Mouse (Mus musculus) myocyte (in vitro differentiated cells): Measurements from ENCODE around the gene D630045J12Rik.

Experiments used
- CEBPB ChIP-seq: IDR thresholded peaks from 2 replicates; pipeline ENCODE4 v1.6.1; 2011; ENCODE audit warnings: mild to moderate bottlenecking, moderate library complexity; ENCODE audit not compliant: poor library complexity, insufficient read depth, severe bottlenecking
- E2F4 ChIP-seq: IDR thresholded peaks from one replicate; pipeline ENCODE4 v1.6.1; 2011; ENCODE audit warnings: mild to moderate bottlenecking, control low read depth, moderate library complexity; ENCODE audit not compliant: insufficient read depth
- MAX ChIP-seq: IDR thresholded peaks from one replicate; pipeline ENCODE4 v1.6.1; 2011; ENCODE audit warnings: low read depth, mild to moderate bottlenecking, control low read depth
- MYOD1 ChIP-seq, 3 experiments: IDR thresholded peaks; one replicate each; pipeline ENCODE4 v1.6.1; 2011; ENCODE audit warnings: control low read depth in 2 of 3, low read depth in 2 of 3, mild to moderate bottlenecking in 2 of 3, moderate library complexity in 1 of 3; ENCODE audit not compliant: insufficient read length in 2 of 3, control insufficient read depth in 1 of 3
- MYOG ChIP-seq, 3 experiments: IDR thresholded peaks; one replicate each; pipeline ENCODE4 v1.6.1; 2011; ENCODE audit warnings: control low read depth in 2 of 3, low read depth in 2 of 3, mild to moderate bottlenecking in 2 of 3; ENCODE audit not compliant: insufficient read length in 2 of 3, control insufficient read depth in 1 of 3, insufficient read depth in 1 of 3
- POLR2A ChIP-seq: IDR thresholded peaks from one replicate; pipeline ENCODE4 v1.6.1; 2011; ENCODE audit warnings: low read depth, mild to moderate bottlenecking, control low read depth, moderate library complexity; ENCODE audit not compliant: insufficient read length
- POLR2AphosphoS2 ChIP-seq: IDR thresholded peaks from one replicate; pipeline ENCODE4 v1.6.1; 2011; ENCODE audit warnings: low read depth, control low read depth; ENCODE audit not compliant: insufficient read length
- REST ChIP-seq: IDR thresholded peaks from one replicate; pipeline ENCODE4 v1.6.1; 2011; ENCODE audit warnings: mild to moderate bottlenecking, control low read depth, moderate library complexity; ENCODE audit not compliant: insufficient read depth, insufficient read length
- SRF ChIP-seq: IDR thresholded peaks from one replicate; pipeline ENCODE4 v1.6.1; 2011; ENCODE audit warnings: low read depth; ENCODE audit not compliant: control insufficient read depth, insufficient read length
- TCF12 ChIP-seq: IDR thresholded peaks from one replicate; pipeline ENCODE4 v1.6.1; 2011; ENCODE audit warnings: mild to moderate bottlenecking, control low read depth; ENCODE audit not compliant: poor library complexity, insufficient read depth, severe bottlenecking
- TCF3 ChIP-seq: IDR thresholded peaks from one replicate; pipeline ENCODE4 v1.6.1; 2011; ENCODE audit warnings: low read depth, control low read depth; ENCODE audit not compliant: insufficient read length
- USF1 ChIP-seq: IDR thresholded peaks from one replicate; pipeline ENCODE4 v1.6.1; 2011; ENCODE audit warnings: low read depth, mild to moderate bottlenecking, control low read depth, moderate library complexity

DNA sequence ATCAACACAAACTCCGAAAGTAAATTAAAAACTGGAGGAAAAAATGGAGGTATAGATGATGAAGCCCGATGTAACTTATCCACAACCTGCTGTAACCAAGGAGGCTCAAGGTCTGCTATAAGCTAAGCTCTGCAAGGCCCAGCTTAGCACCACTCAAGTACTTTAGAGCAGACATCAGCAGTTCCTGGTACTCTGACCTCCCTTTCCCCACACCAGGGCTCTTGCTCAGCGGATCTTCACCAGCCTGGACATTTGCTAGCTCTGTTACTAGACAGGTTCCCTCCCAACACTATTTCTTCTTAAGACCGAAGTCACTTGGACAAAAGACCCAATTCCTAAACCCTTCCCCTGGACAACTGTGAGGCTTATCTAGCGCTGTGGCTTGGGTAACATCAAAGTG lies 128.9 kb downstream of the D630045J12Rik start:
- TF ChIP-seq SRF (no peak), POLR2A (no peak), CEBPB (no peak), REST (no peak), USF1 (no peak), TCF12 (no peak), MAX (no peak), E2F4 (no peak), POLR2AphosphoS2 (no peak), MYOG (IDR thresholded peaks at IDR 0.05; ENCODE audit: control insufficient read depth in 1 of 3, insufficient read depth in 1 of 3, insufficient read length in 2 of 3, low read depth in 2 of 3) (no peak), MYOD1 (IDR thresholded peaks at IDR 0.05; ENCODE audit: control insufficient read depth in 1 of 3, insufficient read length in 2 of 3, low read depth in 2 of 3) (no peak), TCF3 (no peak)
